Mouse (Mus musculus) kidney, postnatal 0 days (tissue): Measurements from ENCODE around the gene Lrpap1. TPM values are rescaled to one million over a fixed set of nuclear protein-coding genes. Genes with fewer than 3 reads are reported as not detected.

ENCODE experiments used
- ATAC-seq: fragments of 200-750 bp; cut with Nextera tagmentation; replicated peaks from 2 replicates; pipeline ENCODE4 v1.8.0; 2017; ENCODE audit warnings: low read depth, moderate number of reproducible peaks, moderate TSS enrichment, moderate library complexity; ENCODE audit not compliant: low FRiP score
- DNase-seq: peaks from one replicate; pipeline ENCODE4 v3.0.0-alpha.2; 2016; ENCODE audit warnings: low spot score
- H3K27ac ChIP-seq: fragments of 300-500 bp; sonication (generic); 2 replicates; pipeline ENCODE4 v1.5.1; 2014; ENCODE audit warnings: mild to moderate bottlenecking
- H3K27me3 ChIP-seq: fragments of 300-500 bp; sonication (generic); 2 replicates; pipeline ENCODE4 v1.6.1; 2014; ENCODE audit warnings: low read length, mixed read lengths; ENCODE audit not compliant: insufficient read depth
- H3K36me3 ChIP-seq: fragments of 300-500 bp; sonication (generic); 2 replicates; pipeline ENCODE4 v1.6.1; 2014; ENCODE audit warnings: low read length, mixed read lengths; ENCODE audit not compliant: insufficient read depth
- H3K4me1 ChIP-seq: fragments of 300-500 bp; sonication (generic); replicated peaks from 2 replicates; pipeline ENCODE4 v1.6.1; 2014; ENCODE audit warnings: antibody characterized with exemption, low read length, mixed read lengths; ENCODE audit not compliant: insufficient read depth
- H3K4me2 ChIP-seq: fragments of 300-500 bp; sonication (generic); 2 replicates; pipeline ENCODE4 v1.6.1; 2014; ENCODE audit warnings: mild to moderate bottlenecking, low read length, moderate library complexity, mixed read lengths
- H3K4me3 ChIP-seq: fragments of 300-500 bp; sonication (generic); replicated peaks from 2 replicates; pipeline ENCODE4 v1.5.1; 2014; ENCODE audit warnings: low read depth, low read length
- H3K9ac ChIP-seq: fragments of 300-500 bp; sonication (generic); 2 replicates; pipeline ENCODE4 v1.6.1; 2014; ENCODE audit warnings: low read depth, low read length
- H3K9me3 ChIP-seq: fragments of 300-500 bp; sonication (generic); replicated peaks from 2 replicates; pipeline ENCODE4 v1.6.1; 2016; ENCODE audit warnings: low read length, inconsistent platforms, mixed read lengths
- CTCF ChIP-seq: IDR thresholded peaks from 2 replicates; pipeline ENCODE4 v1.5.1; 2016; ENCODE audit warnings: antibody characterized with exemption, low read depth, mild to moderate bottlenecking, moderate library complexity
- WGBS: fragments of 180-500 bp; shearing (Covaris S2); extraction: QIAGEN DNeasy Blood & Tissue Kit; methylation state at CpG from one replicate; pipeline ENCODE4 v1.1.7; 2014; 5-methylcytosine and 5-hydroxymethylcytosine counted together
- polyA plus RNA-seq: library from polyadenylated mRNA; unstranded; fragments of >200 nt; fragmentation: Nextera tagmentation; extraction: Ambion mirVana; gene quantifications from 2 replicates; pipeline ENCODE4 v1.2.1, GENCODE M21; 2015

The Lrpap1 gene
- polyA plus RNA-seq, 1 experiment from 2014 or later: 265 TPM

DNA sequence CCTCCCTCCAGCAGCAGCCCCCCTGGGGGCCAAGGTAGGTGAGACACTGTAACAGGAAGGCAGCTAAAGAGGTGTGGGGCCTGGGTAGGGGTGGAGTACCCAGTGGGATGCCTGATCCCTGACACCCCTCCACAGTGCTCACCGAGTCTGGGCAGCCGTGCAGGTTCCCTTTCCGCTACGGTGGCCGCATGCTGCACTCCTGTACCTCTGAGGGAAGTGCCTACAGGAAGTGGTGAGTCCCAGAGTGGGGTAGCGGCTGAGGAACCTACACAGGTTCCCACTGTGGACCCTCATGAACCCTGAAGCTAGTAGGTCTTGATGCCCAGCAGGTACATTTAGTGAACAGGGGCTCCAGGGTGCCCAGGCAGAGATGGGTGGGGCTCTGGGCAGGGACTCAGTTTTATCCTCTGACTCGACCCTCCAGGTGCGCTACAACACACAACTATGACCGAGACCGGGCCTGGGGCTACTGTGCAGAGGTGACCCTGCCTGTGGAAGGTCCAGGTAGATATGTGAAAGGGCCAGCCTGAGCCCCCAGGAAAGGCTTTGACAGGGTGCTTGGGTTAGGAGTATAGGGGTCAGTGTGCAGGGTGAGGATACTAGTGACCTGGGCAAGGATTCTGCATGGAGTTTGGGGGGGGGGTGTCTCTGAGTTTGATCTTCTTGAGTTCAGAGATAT, 63.0 kb downstream of the Lrpap1 start:
- no peak overlapping the region for H3K4me3 ChIP-seq
- no peaks in the 10 kb centered on the region for H3K27me3 ChIP-seq
- H3K27ac ChIP-seq: no peak overlapping the region
- no peaks in the 10 kb centered on the region for H3K36me3 ChIP-seq
- TF ChIP-seq CTCF: no peak
- H3K4me1 ChIP-seq: peaks cover 5% of the 10 kb centered on the region; the same call in 1 of the 2 replicates
- H3K9ac ChIP-seq: no peak overlapping the region
- peak; percentile 8; the same call in 1 of the 2 replicates for ATAC-seq
- no peak for DNase-seq
- H3K4me2 ChIP-seq: no peak overlapping the region
- no peaks in the 10 kb centered on the region for H3K9me3 ChIP-seq
- 48% methylated on average over 10 of the region's 10 CpGs for WGBS

Other genes with a start within 250 kb of the Lrpap1 start
- gene Msantd1, start 197.8 kb downstream of the Lrpap1 start, polyA plus RNA-seq: 0.25 and 0.64 TPM in 2 replicates
- 17.5 and 19.2 TPM in 2 replicates for gene Rgs12, start 156.3 kb downstream of the Lrpap1 start, polyA plus RNA-seq
- 4.1 and 5.2 TPM in 2 replicates for gene Hgfac, start 64.3 kb downstream of the Lrpap1 start, polyA plus RNA-seq
- 0.89 and 1.3 TPM in 2 replicates for gene Dok7, start 49.0 kb downstream of the Lrpap1 start, polyA plus RNA-seq
- gene Adra2c, start 172.6 kb upstream of the Lrpap1 start, polyA plus RNA-seq: 0.21 and 0.24 TPM in 2 replicates